Mouse (Mus musculus): ENCODE results near the gene Milr1. TPM values are rescaled to one million over a fixed set of nuclear protein-coding genes. Genes with fewer than 3 reads are reported as not detected.

Gene Milr1
- polyA plus RNA-seq, 1 experiment: 0.23 TPM

DNA sequence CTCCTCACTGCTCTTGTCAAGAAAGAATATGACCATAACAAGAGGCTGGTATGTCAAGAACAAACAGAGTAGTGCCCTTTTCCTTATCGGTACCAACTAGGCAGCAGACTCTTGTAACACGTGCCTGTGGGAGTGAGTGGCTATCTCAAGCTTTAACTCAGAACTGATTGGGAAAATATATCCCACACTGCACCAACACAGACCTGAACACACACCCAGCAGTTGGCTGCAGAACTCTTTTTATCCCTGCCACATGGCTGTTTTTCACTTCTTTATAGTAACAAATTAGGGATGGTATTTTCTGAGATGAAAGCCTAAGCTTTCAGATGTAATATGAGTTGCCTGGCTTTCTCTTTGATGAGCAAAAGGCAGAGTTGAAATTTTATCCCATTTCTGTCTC is 64.7 kb downstream of the Milr1 start:
- Histone ChIP-seq H3K4me3 (ENCODE audit: insufficient read depth, low read length) (no peak overlapping the region), H3K27ac (ENCODE audit: insufficient read depth, low read length) (peak overlapping the region; percentile 33; the same call in 1 of the 2 replicates), H3K4me1 (ENCODE audit: control insufficient read depth, insufficient read depth, low read length) (peaks cover 14% of the 10 kb centered on the region)
- no peak for TF ChIP-seq CTCF (IDR thresholded peaks at IDR 0.05; ENCODE audit: extremely low read depth, insufficient read depth, low read length)
- no peak for TF ChIP-seq POLR2A (IDR thresholded peaks at IDR 0.05; ENCODE audit: extremely low read depth, insufficient read depth, low read length)

DNA sequence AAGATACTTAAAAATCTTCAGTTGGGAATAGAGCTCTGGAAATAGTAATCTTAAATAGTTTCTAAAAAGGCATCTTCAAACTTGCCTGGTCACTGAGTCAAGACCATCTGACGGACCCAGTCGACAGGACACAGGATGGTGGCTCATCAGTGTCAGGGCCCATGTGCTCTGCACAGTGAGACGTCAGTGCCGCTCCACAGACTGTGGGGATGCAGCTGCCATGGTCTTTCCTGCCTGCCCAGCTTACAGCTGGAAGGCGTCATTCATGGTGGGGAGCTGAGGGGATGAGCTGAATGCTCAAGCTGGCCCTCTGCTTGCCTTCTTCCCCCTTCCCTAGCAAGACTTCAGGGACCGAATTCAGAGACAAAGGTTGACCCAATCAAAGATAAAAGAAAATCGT is 65.3 kb downstream of the Milr1 start:
- no peak overlapping the region for H3K27ac ChIP-seq (ENCODE audit: insufficient read depth, low read length)
- H3K4me1 ChIP-seq (ENCODE audit: control insufficient read depth, insufficient read depth, low read length): peaks cover 18% of the 10 kb centered on the region
- TF ChIP-seq CTCF (IDR thresholded peaks at IDR 0.05; ENCODE audit: extremely low read depth, insufficient read depth, low read length) (no peak), POLR2A (IDR thresholded peaks at IDR 0.05; ENCODE audit: extremely low read depth, insufficient read depth, low read length) (no peak)
- H3K4me3 ChIP-seq (ENCODE audit: insufficient read depth, low read length): no peak overlapping the region

DNA sequence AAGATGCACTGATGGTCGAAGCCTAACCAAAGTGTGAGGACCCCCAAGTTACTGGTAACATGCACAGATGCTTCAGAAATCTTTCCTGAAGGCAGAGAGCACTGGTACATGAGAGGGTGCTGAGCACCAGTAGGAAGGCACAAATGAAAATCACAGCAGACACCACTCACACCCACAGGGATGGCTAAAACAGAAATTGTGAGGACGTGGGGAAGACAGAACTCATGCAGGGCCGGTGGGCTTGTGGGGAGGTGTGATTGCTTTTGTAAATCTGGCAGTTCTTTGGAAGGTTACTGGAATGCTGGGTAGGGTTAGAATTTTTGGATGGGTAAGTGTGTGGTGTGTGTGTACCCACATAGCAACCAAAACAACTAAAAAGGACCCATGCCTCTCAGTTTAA is 66.1 kb downstream of the Milr1 start:
- H3K4me1 ChIP-seq (ENCODE audit: control insufficient read depth, insufficient read depth, low read length): peaks cover 19% of the 10 kb centered on the region
- no peak overlapping the region for H3K4me3 ChIP-seq (ENCODE audit: insufficient read depth, low read length)
- no peak overlapping the region; the same call in 1 of the 2 replicates for H3K27ac ChIP-seq (ENCODE audit: insufficient read depth, low read length)
- TF ChIP-seq POLR2A (IDR thresholded peaks at IDR 0.05; ENCODE audit: extremely low read depth, insufficient read depth, low read length) (no peak), CTCF (IDR thresholded peaks at IDR 0.05; ENCODE audit: extremely low read depth, insufficient read depth, low read length) (no peak)

DNA sequence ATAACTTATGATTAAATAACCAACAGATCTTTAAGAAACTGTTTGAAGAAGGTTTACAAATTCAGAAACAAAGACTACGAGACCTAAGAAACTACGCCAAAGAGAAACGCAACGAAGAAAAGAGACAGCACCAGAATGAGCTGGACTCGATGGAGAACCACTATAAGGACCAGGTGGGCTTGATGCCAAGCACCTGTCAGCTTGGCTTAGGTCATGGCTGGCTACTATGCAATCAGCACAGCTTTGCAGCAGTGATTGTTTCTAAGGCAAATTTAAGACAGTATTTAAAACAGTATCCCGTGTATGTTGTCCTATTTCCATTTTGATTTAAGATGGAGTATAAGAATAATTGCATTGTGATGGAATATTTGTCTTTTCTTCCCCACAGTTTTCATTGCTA is 66.8 kb downstream of the Milr1 start:
- Histone ChIP-seq H3K4me3 (ENCODE audit: insufficient read depth, low read length) (no peak overlapping the region), H3K27ac (ENCODE audit: insufficient read depth, low read length) (peak overlapping the region; percentile 78; the same call in 1 of the 2 replicates), H3K4me1 (ENCODE audit: control insufficient read depth, insufficient read depth, low read length) (peaks cover 21% of the 10 kb centered on the region)
- TF ChIP-seq POLR2A (IDR thresholded peaks at IDR 0.05; ENCODE audit: extremely low read depth, insufficient read depth, low read length) (no peak), CTCF (IDR thresholded peaks at IDR 0.05; ENCODE audit: extremely low read depth, insufficient read depth, low read length) (no peak)

DNA sequence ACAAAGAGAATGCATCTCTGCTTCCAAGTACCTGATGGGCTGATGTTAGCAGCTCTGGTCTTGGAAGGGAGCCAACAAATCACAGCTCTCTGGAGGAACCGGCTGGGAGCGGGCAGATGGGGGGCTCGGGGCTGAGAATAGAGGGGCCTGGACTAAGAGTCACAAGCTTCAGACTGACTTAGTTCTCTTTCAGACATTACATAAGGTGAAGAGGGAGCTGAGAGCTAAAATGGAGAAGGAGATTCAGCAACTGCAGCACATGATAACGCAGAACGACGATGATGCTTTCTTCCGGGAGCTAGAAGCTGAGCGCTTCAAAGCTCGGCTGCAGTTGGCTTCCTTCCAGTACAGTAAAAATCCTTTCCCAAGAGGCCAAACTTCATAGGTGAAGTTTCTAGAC is 67.3 kb downstream of the Milr1 start:
- TF ChIP-seq POLR2A (IDR thresholded peaks at IDR 0.05; ENCODE audit: extremely low read depth, insufficient read depth, low read length) (no peak), CTCF (IDR thresholded peaks at IDR 0.05; ENCODE audit: extremely low read depth, insufficient read depth, low read length) (no peak)
- H3K27ac ChIP-seq (ENCODE audit: insufficient read depth, low read length): peak overlapping the region; percentile 78
- H3K4me3 ChIP-seq (ENCODE audit: insufficient read depth, low read length): no peak overlapping the region
- H3K4me1 ChIP-seq (ENCODE audit: control insufficient read depth, insufficient read depth, low read length): peaks cover 21% of the 10 kb centered on the region

Other genes with a start within 250 kb of the Milr1 start
- 57.3 and 58.2 TPM in 2 replicates for gene Tex2, start 137.8 kb upstream of the Milr1 start, polyA plus RNA-seq (2012; rRNA removed)
- 20.4 TPM in 2 replicates for gene Pecam1, start 598 bp upstream of the Milr1 start, polyA plus RNA-seq (2012; rRNA removed)
- 3.8 and 4.8 TPM in 2 replicates for gene Polg2, start 28.3 kb downstream of the Milr1 start, polyA plus RNA-seq (2012; rRNA removed)
- gene Ddx5, start 38.0 kb downstream of the Milr1 start, polyA plus RNA-seq (2012; rRNA removed): 408 and 412 TPM in 2 replicates
- gene Cep95, start 38.0 kb downstream of the Milr1 start, polyA plus RNA-seq (2012; rRNA removed): 15.5 and 21.0 TPM in 2 replicates
- gene Smurf2, start 169.5 kb downstream of the Milr1 start, polyA plus RNA-seq (2012; rRNA removed): 13.7 and 13.8 TPM in 2 replicates
- gene Kpna2, start 248.3 kb downstream of the Milr1 start, polyA plus RNA-seq (2012; rRNA removed): 30.6 and 32.4 TPM in 2 replicates

Measured in cortical plate, adult 2 months (tissue).